In the genomic region with DNA sequence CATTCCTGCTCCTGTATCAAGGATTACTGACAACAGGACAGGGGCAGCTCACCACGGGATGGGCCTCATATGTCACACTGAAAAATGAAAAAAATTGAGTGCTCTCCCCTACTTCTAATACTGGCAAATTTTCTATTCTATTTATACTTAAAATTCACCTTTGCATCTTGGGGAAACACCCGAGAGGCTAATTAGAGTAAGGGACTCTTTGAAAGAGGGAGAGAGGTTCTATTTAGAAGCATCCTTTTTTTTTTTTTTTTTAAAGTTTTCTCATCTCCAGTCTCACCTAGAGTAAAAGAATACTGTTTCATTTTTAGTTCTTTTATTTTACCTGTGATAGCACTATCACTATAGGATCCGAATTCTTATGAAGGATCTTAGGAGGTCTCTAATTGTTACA, we compare ENCODE assay signal across 25 mouse cellular contexts.
"Had no signal": no experiment of that assay in that cellular context is flagged by ENCODE, and none has a peak within 500 bp of the region (broad histone marks: within the 10 kb centered on the region; RNA-seq: fewer than 3 reads in every experiment).

No protein-coding gene starts in this region.

- H3K27me3 ChIP-seq: heart, embryonic 13.5 days; heart, embryonic 15.5 days; hindbrain, embryonic 13.5 days; hindbrain, embryonic 15.5 days; kidney, embryonic 15.5 days; limb, embryonic 13.5 days; limb, embryonic 15.5 days; liver, embryonic 12.5 days had no signal

- H3K9ac ChIP-seq: heart, embryonic 13.5 days; heart, embryonic 15.5 days; hindbrain, embryonic 13.5 days; hindbrain, embryonic 15.5 days; kidney, embryonic 15.5 days; limb, embryonic 13.5 days; limb, embryonic 15.5 days; liver, embryonic 12.5 days; liver, embryonic 14.5 days had no signal

- H3K9me3 ChIP-seq: heart, embryonic 13.5 days; heart, embryonic 15.5 days; hindbrain, embryonic 13.5 days; hindbrain, embryonic 15.5 days; kidney, embryonic 15.5 days; limb, embryonic 13.5 days; limb, embryonic 15.5 days; liver, embryonic 12.5 days had no signal

- H3K4me3 ChIP-seq: heart, embryonic 13.5 days; heart, embryonic 15.5 days; hindbrain, embryonic 13.5 days; hindbrain, embryonic 15.5 days; kidney, embryonic 15.5 days; limb, embryonic 13.5 days; limb, embryonic 15.5 days; liver, embryonic 12.5 days had no signal

- H3K4me2 ChIP-seq: heart, embryonic 11.5 days; heart, embryonic 13.5 days; heart, embryonic 15.5 days; hindbrain, embryonic 13.5 days; hindbrain, embryonic 15.5 days; kidney, embryonic 15.5 days; limb, embryonic 13.5 days; limb, embryonic 15.5 days; liver, embryonic 12.5 days had no signal

- H3K27ac ChIP-seq: heart, embryonic 13.5 days; heart, embryonic 15.5 days; hindbrain, embryonic 13.5 days; hindbrain, embryonic 15.5 days; hindbrain, postnatal 0 days; kidney, embryonic 15.5 days; kidney, postnatal 0 days; limb, embryonic 13.5 days; limb, embryonic 15.5 days; liver, embryonic 12.5 days; liver, embryonic 14.5 days had no signal

- H3K4me1 ChIP-seq: heart, embryonic 13.5 days; heart, embryonic 15.5 days; hindbrain, embryonic 13.5 days; hindbrain, embryonic 15.5 days; limb, embryonic 13.5 days; limb, embryonic 15.5 days had no signal

- DNase-seq: gastrocnemius, postnatal 14 days; gastrocnemius, postnatal 36 days; heart, adult 18-20 months; heart, postnatal 14 days; heart, postnatal 36 days; kidney, adult 11 months; kidney, adult 2 months; kidney, adult 9 months; kidney, postnatal 14 days; kidney, postnatal 36 days; layer of hippocampus, postnatal 36 days; left cerebral cortex, postnatal 4 days had no signal

- ATAC-seq: hindbrain, postnatal 0 days; intestine, embryonic 16.5 days; liver, embryonic 12.5 days had no signal
